ENCODE assay signal across 17 mouse cellular contexts in the genomic region with DNA sequence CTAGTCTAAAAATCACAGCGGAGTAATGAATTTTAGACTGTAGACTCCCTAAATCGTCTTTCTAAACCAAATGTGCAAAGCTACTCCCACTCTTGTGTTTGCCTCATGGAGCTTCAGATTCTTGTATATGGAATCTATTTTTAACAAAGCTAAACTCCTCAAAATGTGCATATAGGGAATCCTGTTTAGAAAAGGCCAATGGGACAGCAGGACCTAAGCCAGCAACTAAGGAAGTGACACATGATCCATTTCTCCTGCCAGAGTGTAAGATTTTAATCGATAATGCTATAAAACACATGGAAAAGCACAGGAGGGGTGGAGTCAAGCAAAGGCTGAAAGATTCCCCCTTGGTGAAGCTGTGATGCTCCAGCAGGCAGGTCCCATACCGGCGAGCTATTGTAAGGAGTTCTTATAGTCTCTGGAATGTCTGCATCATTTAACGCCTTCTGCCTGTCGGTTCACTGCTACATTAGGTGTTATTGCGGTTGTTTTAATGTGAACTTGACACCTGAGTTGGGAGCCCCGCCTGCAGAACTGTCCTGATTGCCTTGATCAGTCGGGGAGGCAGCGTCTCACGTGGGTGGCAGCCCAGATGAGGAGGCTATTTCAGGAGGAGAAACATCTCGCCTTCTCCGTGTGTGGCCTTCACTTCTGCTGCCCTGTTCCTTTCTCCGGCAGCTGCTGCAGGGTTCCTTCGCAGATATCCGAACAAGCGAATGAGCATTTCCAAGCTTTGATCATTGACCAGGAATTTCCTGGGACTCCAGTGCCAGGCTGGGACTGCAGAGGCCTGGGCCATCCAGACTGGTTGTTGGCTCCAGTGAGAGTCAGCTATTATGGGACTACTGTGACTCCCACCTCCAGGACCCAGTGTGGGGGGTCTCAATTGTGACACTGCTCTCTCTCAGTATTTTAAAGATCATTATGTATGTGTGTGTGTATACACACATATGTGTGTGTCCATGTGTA. TPM values are rescaled to one million over a fixed set of nuclear protein-coding genes. Genes with fewer than 3 reads are reported as not detected.
A peak's percentile ranks its signal among the peaks of the same experiment; 100 is the strongest.
DNase-seq lines count a peak whose midpoint lies in the region; ATAC-seq lines count a peak whose summit lies in the region.
"Had no signal": no experiment of that assay in that cellular context is flagged by ENCODE, and none has a peak within 500 bp of the region (broad histone marks: within the 10 kb centered on the region; RNA-seq: fewer than 3 reads in every experiment).

No protein-coding gene starts in this region.

- no peak for DNase-seq in heart, postnatal 4 days
- peak; percentile 25 to 41 for DNase-seq in left cerebral cortex, adult 18-20 months (ENCODE audit: low spot score in 2 of 2)
- DNase-seq in left cerebral cortex, adult 11 months (ENCODE audit: low spot score), result no peak
- peak; percentile 42 for DNase-seq in right cerebral cortex, adult 18-20 months
- no peak for DNase-seq in right cerebral cortex, postnatal 10 days (ENCODE audit: low spot score in 2 of 2)
- DNase-seq in c-Kit-positive CD71-positive TER-119-positive erythroid progenitor cells, embryonic 14.5 days (ENCODE audit: low spot score), result no peak
- DNase-seq in ovary, postnatal 36 days (ENCODE audit: low spot score), result no peak
- DNase-seq: cerebellum, adult 9-10 months; gastrocnemius, postnatal 25 days; kidney, postnatal 14 days; layer of hippocampus, postnatal 36 days; thymus, postnatal 25 days had no signal

- H3K9me3 ChIP-seq in heart, embryonic 11.5 days (replicated peaks; ENCODE audit: control insufficient read depth, low read length), result no peaks in the 10 kb centered on the region
- H3K9me3 ChIP-seq: embryonic facial prominence, embryonic 13.5 days; midbrain, embryonic 15.5 days had no signal

- no peak overlapping the region for H3K9ac ChIP-seq in heart, embryonic 11.5 days (ENCODE audit: low read depth, low read length)
- H3K9ac ChIP-seq: embryonic facial prominence, embryonic 13.5 days; forebrain, embryonic 13.5 days; hindbrain, embryonic 14.5 days; midbrain, embryonic 15.5 days had no signal

- no peak overlapping the region for H3K4me3 ChIP-seq in heart, embryonic 11.5 days (ENCODE audit: low read depth, low read length)
- H3K4me3 ChIP-seq: embryonic facial prominence, embryonic 13.5 days; forebrain, embryonic 13.5 days; midbrain, embryonic 15.5 days had no signal

- H3K4me1 ChIP-seq in heart, embryonic 11.5 days (ENCODE audit: control insufficient read depth, insufficient read depth, low read length), result no peaks in the 10 kb centered on the region
- H3K4me1 ChIP-seq: forebrain, embryonic 13.5 days; midbrain, embryonic 15.5 days had no signal

- H3K36me3 ChIP-seq in heart, embryonic 11.5 days (ENCODE audit: control insufficient read depth, insufficient read depth, low read length), result no peaks in the 10 kb centered on the region
- H3K36me3 ChIP-seq: embryonic facial prominence, embryonic 13.5 days; midbrain, embryonic 15.5 days had no signal

- peak overlapping the region; percentile 31 for H3K4me2 ChIP-seq in heart, embryonic 11.5 days
- H3K4me2 ChIP-seq: embryonic facial prominence, embryonic 13.5 days; forebrain, embryonic 13.5 days; hindbrain, embryonic 14.5 days; midbrain, embryonic 15.5 days had no signal

- no peak for ATAC-seq in heart, embryonic 11.5 days (replicated peaks; ENCODE audit: insufficient number of reproducible peaks, low FRiP score, low TSS enrichment)
- ATAC-seq: forebrain, embryonic 13.5 days; midbrain, embryonic 15.5 days had no signal

- H3K27ac ChIP-seq in heart, embryonic 11.5 days (ENCODE audit: low read depth, low read length), result no peak overlapping the region
- H3K27ac ChIP-seq: embryonic facial prominence, embryonic 13.5 days; forebrain, embryonic 13.5 days; hindbrain, embryonic 14.5 days; midbrain, embryonic 15.5 days had no signal

- H3K27me3 ChIP-seq in heart, embryonic 11.5 days (ENCODE audit: control insufficient read depth, insufficient read depth, low read length), result no peaks in the 10 kb centered on the region
- H3K27me3 ChIP-seq: embryonic facial prominence, embryonic 13.5 days; forebrain, embryonic 13.5 days; midbrain, embryonic 15.5 days had no signal

- 34% methylated on average over 18 of the region's 18 CpGs for WGBS in heart, embryonic 11.5 days (ENCODE audit: insufficient replicate concordance)

RNA-seq across cellular contexts. Expression of a gene that starts 15.3 kb away (rescaled TPM):
- 11.8 and 14.3 TPM in 2 replicates for polyA plus RNA-seq in heart, embryonic 11.5 days (2014; fragmentation: Nextera tagmentation; extraction: Ambion mirVana)
- 10 to 100 TPM; 47.0 to 48.6 TPM for total RNA-seq in heart, postnatal 4 days (2021)
- 100 to 1,000 TPM; 127 TPM for total RNA-seq in left cerebral cortex, adult 18-20 months (2021)

Comparison
In these comparisons a context has a peak if more than half of its experiments do, and no peak if none do; other contexts are left out.
1. DNase-seq: peak in left cerebral cortex, adult 18-20 months (2 of 2) and right cerebral cortex, adult 18-20 months (single experiment); none in heart, postnatal 4 days (single experiment), left cerebral cortex, adult 11 months (single experiment), right cerebral cortex, postnatal 10 days (0 of 2), c-Kit-positive CD71-positive TER-119-positive erythroid progenitor cells, embryonic 14.5 days (single experiment) and ovary, postnatal 36 days (single experiment).